Mouse (Mus musculus) cerebellum, adult 18-20 months (tissue): ENCODE measurements at regions not wholly inside any gene's neighbourhood (a gene's known extent, or its start where the extent isn't known, plus 50 kb on each side); places are given as distances from the start of the nearest gene placed in this dataset.

Experiments used
- DNase-seq, 2 experiments: peaks; one replicate each; pipeline ENCODE4 v3.0.0; 2021

GRCm38 (mm10) chr4:78785378-78785774, 573.6 kb upstream of the Ptprd start:
- DNase-seq = no peak

GRCm38 (mm10) chr4:78784675-78785377, 573.1 kb upstream of the Ptprd start:
- no peak for DNase-seq

- no peak for DNase-seq
Measured at GRCm38 (mm10) chr4:78784036-78784435, 572.3 kb upstream of the Ptprd start.

- DNase-seq = no peak
Measured at GRCm38 (mm10) chr4:78782751-78783150, 571.0 kb upstream of the Ptprd start.

GRCm38 (mm10) chr4:78773867-78774266, 562.1 kb upstream of the Ptprd start:
- DNase-seq = no peak

- DNase-seq = peak in 1 of 2 experiments; percentile 1
Measured at GRCm38 (mm10) chr4:78736026-78736425, 524.3 kb upstream of the Ptprd start.
